Mouse (Mus musculus) forebrain, embryonic 16.5 days (tissue): ENCODE measurements around the gene Abl1. TPM values are rescaled to one million over a fixed set of nuclear protein-coding genes. Genes with fewer than 3 reads are reported as not detected.

ENCODE experiments used
- ATAC-seq: fragments of 200-750 bp; cut with Nextera tagmentation; 2 replicates; pipeline ENCODE4 v1.8.0; 2017; ENCODE audit warnings: mild to moderate bottlenecking, moderate library complexity
- H3K27ac ChIP-seq: fragments of 300-500 bp; sonication (generic); 2 replicates; pipeline ENCODE4 v1.5.1; 2014; ENCODE audit warnings: low read length, control low read depth
- H3K27me3 ChIP-seq: fragments of 300-500 bp; sonication (generic); replicated peaks from 2 replicates; pipeline ENCODE4 v1.6.1; 2014; ENCODE audit warnings: low read length; ENCODE audit not compliant: control insufficient read depth, insufficient read depth
- H3K36me3 ChIP-seq: fragments of 300-500 bp; sonication (generic); 2 replicates; pipeline ENCODE4 v1.6.1; 2014; ENCODE audit not compliant: control insufficient read depth, insufficient read depth
- H3K4me1 ChIP-seq: fragments of 300-500 bp; sonication (generic); replicated peaks from 2 replicates; pipeline ENCODE4 v1.6.1; 2014; ENCODE audit warnings: low read length; ENCODE audit not compliant: control insufficient read depth, insufficient read depth
- H3K4me2 ChIP-seq: fragments of 300-500 bp; sonication (generic); 2 replicates; pipeline ENCODE4 v1.6.1; 2014; ENCODE audit warnings: mild to moderate bottlenecking, low read length, control low read depth
- H3K4me3 ChIP-seq: fragments of 300-500 bp; sonication (generic); replicated peaks from 2 replicates; pipeline ENCODE4 v1.5.1; 2014; ENCODE audit warnings: mild to moderate bottlenecking, low read length, control low read depth
- H3K9ac ChIP-seq: fragments of 300-500 bp; sonication (generic); replicated peaks from 2 replicates; pipeline ENCODE4 v1.6.1; 2014; ENCODE audit warnings: low read depth, low read length, control low read depth
- H3K9me3 ChIP-seq: fragments of 300-500 bp; sonication (generic); 2 replicates; pipeline ENCODE4 v1.6.1; 2016; ENCODE audit warnings: low read length; ENCODE audit not compliant: control insufficient read depth
- WGBS: fragments of 180-500 bp; shearing (Covaris S2); extraction: QIAGEN DNeasy Blood & Tissue Kit; methylation state at CpG from one replicate; pipeline ENCODE4 v1.1.7; 2014; 5-methylcytosine and 5-hydroxymethylcytosine counted together
- polyA plus RNA-seq: library from polyadenylated mRNA; unstranded; fragments of >200 nt; fragmentation: Nextera tagmentation; extraction: Ambion mirVana; gene quantifications from 2 replicates; pipeline ENCODE4 v1.2.1, GENCODE M21; 2015

Gene Abl1
- polyA plus RNA-seq, 1 experiment from 2014 or later, result 23.8 TPM

DNA sequence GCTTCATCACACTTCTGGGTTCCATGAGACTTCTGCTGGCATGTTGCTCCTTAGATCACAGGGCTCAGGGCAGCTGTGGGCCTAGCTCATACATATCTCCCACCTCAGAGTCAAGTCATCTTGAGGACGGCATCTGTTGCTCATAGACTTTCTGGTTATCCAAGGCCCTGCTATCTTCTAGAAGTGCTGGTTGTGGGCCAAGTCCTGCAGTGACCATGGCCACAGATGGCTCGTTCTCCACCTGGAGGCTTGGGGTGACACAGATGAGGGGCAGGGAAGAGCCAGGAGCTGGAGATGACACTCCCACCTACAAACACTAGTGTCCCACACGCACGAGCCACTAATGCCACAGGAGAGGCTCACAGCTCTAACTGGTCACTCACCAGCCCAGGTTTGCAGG is 125.5 kb downstream of the Abl1 start:
- no peaks in the 10 kb centered on the region for H3K9me3 ChIP-seq
- no peaks in the 10 kb centered on the region for H3K27me3 ChIP-seq
- H3K4me2 ChIP-seq, result no peak overlapping the region
- H3K27ac ChIP-seq, result no peak overlapping the region
- 74% methylated on average over 4 of the region's 4 CpGs for WGBS
- H3K9ac ChIP-seq, result no peak overlapping the region
- ATAC-seq, result no peak
- H3K4me1 ChIP-seq, result peaks cover 15% of the 10 kb centered on the region
- H3K36me3 ChIP-seq, result no peaks in the 10 kb centered on the region
- no peak overlapping the region for H3K4me3 ChIP-seq

DNA sequence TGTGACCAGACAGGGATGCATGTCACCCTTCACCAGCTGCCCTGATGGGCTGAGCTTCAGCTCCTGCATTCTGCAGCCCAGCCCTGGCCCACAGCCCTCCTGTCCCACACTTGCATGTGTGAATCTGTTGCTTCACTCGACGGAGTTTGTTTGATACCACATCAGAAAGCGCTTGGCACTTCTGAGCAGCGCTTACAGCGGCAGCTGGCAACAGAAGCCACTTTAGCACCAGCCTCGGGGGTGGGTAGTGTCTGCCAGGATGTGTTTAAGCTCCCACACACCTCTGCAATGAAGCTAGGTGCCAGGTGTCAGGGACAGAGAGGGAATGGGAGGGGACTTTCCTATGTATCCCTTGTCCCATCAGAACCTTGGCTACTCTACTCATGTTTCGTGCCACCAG is 126.5 kb downstream of the Abl1 start:
- ATAC-seq, result no peak
- no peaks in the 10 kb centered on the region for H3K36me3 ChIP-seq
- no peaks in the 10 kb centered on the region; the same call in 1 of the 2 replicates for H3K27me3 ChIP-seq
- H3K9me3 ChIP-seq, result no peaks in the 10 kb centered on the region
- no peak overlapping the region for H3K4me2 ChIP-seq
- H3K9ac ChIP-seq, result no peak overlapping the region
- no peak overlapping the region for H3K4me3 ChIP-seq
- H3K4me1 ChIP-seq, result peaks cover 6% of the 10 kb centered on the region
- 62% methylated on average over 7 of the region's 7 CpGs for WGBS
- H3K27ac ChIP-seq, result no peak overlapping the region

DNA sequence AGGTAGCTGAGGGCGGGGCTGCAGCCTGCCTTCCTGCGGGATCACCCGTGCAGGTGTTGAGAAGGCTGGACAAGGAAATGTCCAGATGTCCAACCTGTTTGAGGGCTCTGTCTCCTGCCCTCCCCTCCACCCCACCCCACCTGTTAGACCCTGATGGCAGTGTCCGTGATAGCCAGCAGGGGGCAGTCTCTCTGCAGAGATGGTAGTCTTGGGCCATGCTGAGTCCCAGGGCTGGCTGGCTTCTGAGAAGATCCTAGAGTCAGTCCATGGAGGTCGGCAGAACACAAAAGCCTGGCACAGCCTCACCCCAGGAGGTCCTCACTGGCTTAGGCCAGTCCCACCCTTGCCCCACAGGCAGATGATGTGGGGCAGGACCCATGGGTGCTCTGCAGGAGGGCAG is 127.2 kb downstream of the Abl1 start:
- peak; percentile 50; the same call in 1 of the 2 replicates for ATAC-seq

DNA sequence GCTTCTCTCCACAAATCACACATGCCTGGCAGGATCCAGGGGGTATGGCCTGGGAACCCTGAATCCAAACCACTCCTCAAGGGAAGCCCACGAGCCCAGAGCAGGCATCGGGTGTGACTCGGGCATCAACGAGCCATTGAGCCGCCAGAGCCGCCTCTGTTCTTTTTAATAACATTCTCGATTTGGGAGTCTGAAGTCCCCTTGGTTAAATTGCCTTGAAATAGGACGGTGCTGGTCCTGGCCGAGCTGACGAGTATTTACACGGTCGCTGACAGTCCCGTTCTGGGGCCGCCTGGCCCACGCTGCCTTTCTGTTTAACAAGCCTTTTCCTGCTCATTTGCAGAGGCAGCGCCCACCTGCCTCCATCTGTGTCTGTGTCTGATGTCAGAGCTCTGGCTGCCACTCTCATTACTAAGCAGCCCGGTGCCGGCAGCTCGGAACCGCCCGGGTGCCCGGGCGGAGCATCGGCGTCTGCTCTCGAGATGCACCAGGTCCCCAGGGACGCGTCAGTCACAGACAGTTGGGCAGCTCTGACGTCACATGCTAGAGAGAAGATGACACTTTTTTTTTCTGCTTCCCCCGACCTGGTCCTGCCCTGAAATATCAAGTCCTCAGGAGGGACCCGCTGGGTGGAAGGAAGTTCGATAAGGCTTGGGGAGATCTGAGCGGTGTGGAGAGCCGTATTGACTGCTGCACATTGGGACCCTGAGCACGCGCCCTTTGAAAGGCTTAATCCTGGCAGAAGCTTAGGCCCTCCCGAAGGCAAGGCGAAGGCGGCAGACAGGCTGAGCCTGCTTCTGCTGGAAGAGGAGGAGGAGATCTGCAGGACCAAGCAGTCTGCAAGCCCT is 134.6 kb downstream of the Abl1 start:
- ATAC-seq, result peak; percentile 72
- H3K4me1 ChIP-seq, result peaks cover 49% of the 10 kb centered on the region
- H3K4me3 ChIP-seq, result peak overlapping the region; percentile 26
- no peaks in the 10 kb centered on the region; the same call in 1 of the 2 replicates for H3K27me3 ChIP-seq
- whole genome bisulfite sequencing, result 5% methylated on average over 39 of the region's 39 CpGs
- H3K9ac ChIP-seq, result peak overlapping the region; percentile 28
- H3K27ac ChIP-seq, result peak overlapping the region; percentile 46
- H3K9me3 ChIP-seq, result no peaks in the 10 kb centered on the region
- H3K36me3 ChIP-seq, result no peaks in the 10 kb centered on the region
- peak overlapping the region; percentile 63 for H3K4me2 ChIP-seq

More for the DNA sequence above, 127.2 kb downstream of the Abl1 start:
- H3K36me3 ChIP-seq, result no peaks in the 10 kb centered on the region
- WGBS, result 33% methylated on average over 5 of the region's 5 CpGs
- H3K27ac ChIP-seq, result no peak overlapping the region
- H3K9me3 ChIP-seq, result no peaks in the 10 kb centered on the region
- no peaks in the 10 kb centered on the region; the same call in 1 of the 2 replicates for H3K27me3 ChIP-seq
- no peak overlapping the region for H3K9ac ChIP-seq
- H3K4me1 ChIP-seq, result peaks cover 1% of the 10 kb centered on the region; the same call in 1 of the 2 replicates
- H3K4me3 ChIP-seq, result no peak overlapping the region
- no peak overlapping the region for H3K4me2 ChIP-seq

DNA sequence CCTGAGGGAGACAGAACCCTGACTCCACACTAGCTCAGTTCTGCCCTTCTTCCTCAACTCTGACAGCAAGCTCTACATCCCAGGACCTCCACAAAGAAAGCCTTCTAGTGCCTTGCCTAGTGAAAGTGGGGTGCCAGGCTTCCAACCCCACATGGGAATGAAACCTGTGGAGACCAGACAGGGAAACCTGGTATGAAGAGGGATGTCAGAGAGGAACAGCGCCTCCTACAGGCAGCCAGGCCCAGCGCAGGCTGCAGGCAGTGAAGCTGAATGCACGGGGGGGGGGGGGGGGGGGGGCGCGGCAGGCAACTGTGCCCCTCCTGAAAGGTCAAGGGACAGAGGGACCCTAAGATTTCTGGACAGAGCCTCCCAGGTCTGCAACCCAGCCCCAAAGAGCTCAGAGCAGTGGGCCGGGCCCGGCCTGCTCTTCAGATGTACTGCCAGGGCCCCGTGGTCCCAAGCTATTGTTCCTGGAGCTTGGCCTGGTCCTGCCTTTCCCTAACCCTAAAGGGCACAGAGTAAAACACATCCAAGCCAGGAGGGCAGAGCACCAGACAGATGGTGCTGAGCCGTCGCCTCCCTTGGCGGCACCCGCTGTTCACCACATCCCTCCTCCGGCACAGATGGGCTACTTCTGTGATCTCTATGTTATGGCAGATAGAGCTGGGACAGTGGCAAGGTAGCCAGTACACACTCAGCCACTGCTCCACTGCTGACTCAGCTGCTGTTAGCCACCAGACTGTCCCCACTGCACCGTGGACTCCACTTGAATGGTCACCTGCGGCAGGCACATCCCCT is 136.0 kb downstream of the Abl1 start:
- WGBS, result 59% methylated on average over 12 of the region's 15 CpGs
- H3K9me3 ChIP-seq, result no peaks in the 10 kb centered on the region
- no peak overlapping the region for H3K9ac ChIP-seq
- H3K4me2 ChIP-seq, result no peak overlapping the region
- H3K4me1 ChIP-seq, result peaks cover 61% of the 10 kb centered on the region
- ATAC-seq, result no peak
- no peak overlapping the region for H3K4me3 ChIP-seq
- H3K36me3 ChIP-seq, result no peaks in the 10 kb centered on the region
- no peak overlapping the region for H3K27ac ChIP-seq
- no peaks in the 10 kb centered on the region; the same call in 1 of the 2 replicates for H3K27me3 ChIP-seq

DNA sequence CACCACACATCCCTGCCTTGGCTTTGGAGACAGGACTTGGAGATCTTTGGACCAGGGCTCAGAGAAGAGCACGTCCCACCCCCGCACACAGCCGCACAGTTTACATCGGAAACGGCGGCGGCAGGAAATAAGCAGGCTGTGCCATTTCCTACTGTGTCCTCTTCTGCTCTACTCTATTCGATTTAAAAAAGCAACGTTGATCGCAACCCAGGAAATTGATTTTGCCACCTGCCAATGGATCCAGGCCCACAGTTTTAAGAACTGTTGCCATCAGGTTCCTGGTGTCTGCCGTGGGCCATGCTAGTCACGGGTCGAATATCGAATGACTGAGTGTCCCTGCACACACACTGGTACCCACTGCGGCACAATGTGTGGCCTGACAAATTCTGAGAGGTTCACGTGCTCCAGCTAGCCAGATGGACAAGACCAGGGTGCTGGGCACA is 137.3 kb downstream of the Abl1 start:
- no peak for ATAC-seq
- Histone ChIP-seq H3K4me3 (no peak overlapping the region), H3K4me1 (peaks cover 61% of the 10 kb centered on the region), H3K4me2 (no peak overlapping the region), H3K27me3 (no peaks in the 10 kb centered on the region), H3K9me3 (no peaks in the 10 kb centered on the region), H3K36me3 (no peaks in the 10 kb centered on the region), H3K27ac (0 out of 2 replicates have a peak overlapping the region, but pooled peaks have one; percentile 19), H3K9ac (no peak overlapping the region)
- WGBS, result 65% methylated on average over 16 of the region's 16 CpGs

DNA sequence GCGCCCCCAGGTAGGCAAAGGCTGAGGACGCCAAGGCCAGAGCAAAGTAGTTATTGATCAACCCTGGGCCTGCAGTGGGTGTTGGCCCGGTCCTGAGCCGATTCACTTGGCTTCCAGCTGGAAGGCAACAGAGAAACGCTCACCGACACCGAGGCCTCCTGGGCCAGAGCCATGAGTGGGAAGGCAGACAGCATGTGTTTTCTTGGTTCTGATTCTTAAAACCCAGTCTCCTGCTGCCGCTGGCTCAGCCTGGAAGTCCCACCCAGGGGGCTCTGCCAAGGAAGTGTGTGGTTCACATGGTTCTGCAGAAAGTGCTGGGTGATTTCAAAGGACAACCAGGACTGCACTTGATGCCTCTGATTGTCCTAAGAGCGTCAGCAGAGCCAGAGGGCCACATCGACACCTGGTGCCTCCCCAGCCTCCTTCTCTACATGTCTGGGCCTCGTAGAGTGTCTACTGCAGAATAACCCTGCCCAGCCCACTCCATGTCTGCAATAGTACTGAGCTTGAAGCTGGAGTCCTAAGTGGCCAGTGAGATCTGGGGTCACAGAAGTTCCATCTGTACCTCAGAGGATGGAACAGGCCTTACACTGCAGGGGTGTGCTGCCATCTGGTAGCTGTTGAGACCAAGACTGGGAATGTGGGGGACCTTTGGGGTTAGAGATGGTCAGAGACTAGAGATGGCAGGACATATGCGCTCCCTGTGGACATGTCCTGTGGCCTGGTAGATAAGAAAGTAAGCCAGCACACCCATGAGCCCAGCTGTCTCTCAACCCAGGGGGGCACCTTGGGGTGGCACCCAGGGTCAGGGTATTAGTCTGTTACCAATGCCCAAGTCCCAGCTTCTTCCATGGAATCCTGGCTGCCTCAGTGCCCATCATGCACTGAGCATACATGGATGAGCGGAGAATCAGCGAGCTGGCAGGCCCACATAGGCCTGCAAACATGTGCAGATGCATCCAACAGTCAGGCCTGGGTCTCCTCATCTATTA is 138.2 kb downstream of the Abl1 start:
- H3K27me3 ChIP-seq, result no peaks in the 10 kb centered on the region
- no peak overlapping the region for H3K4me3 ChIP-seq
- peaks cover 61% of the 10 kb centered on the region for H3K4me1 ChIP-seq
- no peak for ATAC-seq
- no peak overlapping the region for H3K9ac ChIP-seq
- no peaks in the 10 kb centered on the region for H3K9me3 ChIP-seq
- H3K4me2 ChIP-seq, result no peak overlapping the region
- H3K36me3 ChIP-seq, result no peaks in the 10 kb centered on the region
- WGBS, result 75% methylated on average over 14 of the region's 14 CpGs
- no peak overlapping the region for H3K27ac ChIP-seq

DNA sequence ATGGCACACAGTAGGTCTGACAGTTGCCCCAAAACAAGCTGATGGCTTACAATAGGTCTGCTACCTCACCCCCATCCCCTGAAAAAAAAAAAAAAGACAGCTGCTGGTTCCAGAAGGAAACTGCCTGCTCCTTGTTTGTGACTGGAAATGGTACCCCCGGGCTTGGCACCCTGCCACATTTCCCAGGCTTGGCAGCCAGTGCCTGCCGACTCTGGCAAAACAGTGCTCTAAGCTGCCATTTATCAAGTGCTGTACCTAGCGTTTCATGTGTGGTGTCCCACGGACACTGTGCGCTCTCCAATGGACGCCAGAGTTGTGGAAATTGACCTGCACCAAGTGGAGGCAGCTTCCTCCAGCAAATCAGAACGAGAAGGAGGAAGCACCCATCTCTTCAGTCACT is 139.7 kb downstream of the Abl1 start:
- H3K9ac ChIP-seq, result no peak overlapping the region
- H3K4me1 ChIP-seq, result peaks cover 53% of the 10 kb centered on the region
- peak; percentile 77 for ATAC-seq
- peak overlapping the region; percentile 8; the same call in 1 of the 2 replicates for H3K4me2 ChIP-seq
- WGBS, result 9% methylated on average over 7 of the region's 7 CpGs
- no peaks in the 10 kb centered on the region; the same call in 1 of the 2 replicates for H3K27me3 ChIP-seq
- H3K27ac ChIP-seq, result peak overlapping the region; percentile 49
- H3K9me3 ChIP-seq, result no peaks in the 10 kb centered on the region
- H3K36me3 ChIP-seq, result no peaks in the 10 kb centered on the region
- no peak overlapping the region for H3K4me3 ChIP-seq
